Mouse (Mus musculus) heart, embryonic 10.5 days (tissue): Measurements from ENCODE around the gene Anxa11. TPM values are rescaled to one million over a fixed set of nuclear protein-coding genes. Genes with fewer than 3 reads are reported as not detected.

ENCODE experiments used
- DNase-seq: peaks from one replicate; pipeline ENCODE4 v3.0.0-alpha.2; 2017; ENCODE audit warnings: low spot score
- H3K27ac ChIP-seq: fragments of 300-500 bp; sonication (generic); 2 replicates; pipeline ENCODE4 v1.5.1; 2016; ENCODE audit warnings: mild to moderate bottlenecking
- H3K27me3 ChIP-seq: fragments of 300-500 bp; sonication (generic); 2 replicates; pipeline ENCODE4 v1.6.1; 2016; ENCODE audit warnings: mild to moderate bottlenecking; ENCODE audit not compliant: poor library complexity, insufficient read depth, severe bottlenecking
- H3K36me3 ChIP-seq: fragments of 300-500 bp; sonication (generic); 2 replicates; pipeline ENCODE4 v1.6.1; 2016; ENCODE audit warnings: mild to moderate bottlenecking, moderate library complexity
- H3K4me1 ChIP-seq: fragments of 300-500 bp; sonication (generic); 2 replicates; pipeline ENCODE4 v1.6.1; 2016; ENCODE audit warnings: mild to moderate bottlenecking
- H3K4me3 ChIP-seq: fragments of 300-500 bp; sonication (generic); 2 replicates; pipeline ENCODE4 v1.5.1; 2016; ENCODE audit warnings: mild to moderate bottlenecking, moderate library complexity
- H3K9me3 ChIP-seq: fragments of 300-500 bp; sonication (generic); 2 replicates; pipeline ENCODE4 v1.6.1; 2016; ENCODE audit warnings: mild to moderate bottlenecking, moderate library complexity
- WGBS: fragments of 180-500 bp; shearing (Covaris S2); methylation state at CpG from one replicate; pipeline ENCODE4 v1.1.7; 2016; 5-methylcytosine and 5-hydroxymethylcytosine counted together
- polyA plus RNA-seq: library from polyadenylated mRNA; unstranded; fragments of >200 nt; fragmentation: Nextera tagmentation; extraction: Ambion mirVana; gene quantifications from 2 replicates; pipeline ENCODE4 v1.2.1, GENCODE M21; 2016

The Anxa11 gene
- polyA plus RNA-seq, 1 experiment from 2014 or later, result 10.9 TPM

DNA sequence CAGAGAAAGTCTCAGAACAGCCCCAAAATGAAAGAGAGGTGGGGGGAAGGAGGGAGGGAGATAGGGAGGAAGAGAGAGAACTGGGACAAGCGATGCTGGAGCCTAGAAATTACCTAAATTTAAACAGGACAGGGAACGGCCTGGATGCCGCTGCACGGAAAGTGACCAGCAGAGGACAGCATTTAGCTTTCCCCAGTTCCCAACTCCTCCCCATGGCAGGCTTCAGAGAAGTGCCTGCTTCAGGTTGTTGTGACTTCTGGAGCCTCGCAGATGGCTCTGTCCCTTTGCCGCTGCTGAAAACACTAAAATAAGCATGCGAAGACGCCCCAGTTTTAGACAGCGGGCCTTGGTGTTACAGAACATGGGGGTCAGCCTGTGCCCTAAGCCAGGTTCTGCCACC is 25.5 kb upstream of the Anxa11 start:
- Histone ChIP-seq H3K9me3 (no peaks in the 10 kb centered on the region), H3K27me3 (no peaks in the 10 kb centered on the region)

DNA sequence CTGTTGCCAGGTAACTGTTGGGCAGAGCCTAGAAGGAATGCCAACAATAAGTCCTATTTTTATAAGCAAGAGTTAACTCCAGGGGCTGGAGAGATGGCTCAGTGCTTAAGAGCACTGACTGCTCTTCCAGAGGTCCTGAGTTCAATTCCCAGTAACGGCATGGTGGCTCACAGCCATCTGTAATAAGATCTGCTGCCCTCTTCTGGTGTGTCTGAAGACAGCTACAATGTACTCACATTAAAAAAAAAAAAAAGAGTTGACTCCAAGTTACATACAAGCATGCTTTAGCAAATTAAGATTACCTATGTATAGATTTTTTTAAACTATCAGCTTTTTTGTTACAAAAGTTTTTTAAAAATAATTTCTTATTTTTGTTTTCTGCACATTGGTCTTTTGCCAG is 19.4 kb upstream of the Anxa11 start:
- Histone ChIP-seq H3K27ac (no peak overlapping the region), H3K36me3 (no peaks in the 10 kb centered on the region), H3K9me3 (no peaks in the 10 kb centered on the region), H3K27me3 (peaks cover 8% of the 10 kb centered on the region; the same call in 1 of the 2 replicates), H3K4me1 (peaks cover 9% of the 10 kb centered on the region; the same call in 1 of the 2 replicates), H3K4me3 (no peak overlapping the region)
- 90% methylated on average over 1 of the region's 1 CpGs for WGBS
- no peak for DNase-seq

More for the DNA sequence above, 25.5 kb upstream of the Anxa11 start:
- H3K36me3 ChIP-seq, result no peaks in the 10 kb centered on the region
- peak; percentile 81 for DNase-seq
- H3K27ac ChIP-seq, result no peak overlapping the region
- peaks cover 5% of the 10 kb centered on the region; the same call in 1 of the 2 replicates for H3K4me1 ChIP-seq
- 6% methylated on average over 9 of the region's 9 CpGs for WGBS
- no peak overlapping the region for H3K4me3 ChIP-seq

DNA sequence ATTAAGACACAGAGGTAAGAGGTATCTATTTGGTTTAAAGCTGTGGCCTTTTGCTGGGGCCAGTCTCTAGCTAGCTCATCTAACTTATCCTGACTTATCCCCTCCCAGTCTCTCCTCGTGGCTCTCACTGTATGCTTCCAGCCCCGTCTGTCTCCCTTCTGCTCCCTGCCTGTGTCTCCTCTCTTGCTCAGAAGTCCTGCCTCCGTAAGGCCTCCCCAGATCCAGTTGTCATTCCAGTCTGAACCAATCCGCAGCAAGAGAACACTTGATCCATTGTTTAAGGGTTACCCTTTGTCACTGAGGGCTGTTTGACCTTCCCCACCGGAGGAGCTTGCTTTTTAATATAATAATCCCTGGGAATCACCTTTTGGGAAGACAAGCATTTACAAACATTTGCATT is 17.0 kb upstream of the Anxa11 start:
- Histone ChIP-seq H3K36me3 (no peaks in the 10 kb centered on the region), H3K9me3 (no peaks in the 10 kb centered on the region), H3K27ac (no peak overlapping the region), H3K27me3 (peaks cover 8% of the 10 kb centered on the region; the same call in 1 of the 2 replicates), H3K4me1 (peaks cover 9% of the 10 kb centered on the region; the same call in 1 of the 2 replicates), H3K4me3 (no peak overlapping the region)
- no peak for DNase-seq
- 47% methylated on average over 5 of the region's 5 CpGs for WGBS

DNA sequence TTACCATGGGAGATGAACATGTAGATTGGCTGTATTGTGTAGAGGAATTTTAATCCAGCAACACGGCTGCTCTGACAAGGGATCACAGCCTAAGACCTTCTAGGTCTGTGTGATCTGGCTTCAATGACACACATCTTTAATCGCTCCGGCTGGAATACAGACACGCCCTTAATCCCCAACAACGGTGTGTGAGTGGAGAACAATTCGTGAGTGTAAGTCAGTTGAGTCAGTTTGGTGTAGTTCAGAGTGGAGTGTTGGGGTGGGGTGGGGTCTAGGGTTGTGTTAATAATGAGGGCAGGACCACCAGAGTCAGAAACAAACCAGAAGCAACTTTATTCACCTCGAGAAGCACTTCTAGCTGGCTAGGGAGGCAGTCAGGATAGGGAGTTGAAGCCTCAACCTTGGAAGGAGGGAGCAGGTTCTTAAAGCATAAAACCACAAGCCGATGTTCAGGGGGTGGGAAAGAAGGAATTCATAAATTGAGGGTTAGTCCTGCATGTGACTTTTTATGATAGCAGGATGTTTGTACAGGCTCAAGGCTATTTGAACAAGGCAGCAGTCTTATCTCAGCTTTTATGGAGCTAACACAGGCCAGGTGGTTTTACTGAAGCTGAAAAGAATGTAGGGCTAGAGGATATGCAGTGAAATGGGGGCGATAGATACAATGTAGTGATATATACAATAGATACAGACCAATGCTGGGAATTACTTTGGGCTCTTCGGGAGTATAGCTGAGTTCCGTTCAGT is 15.9 kb upstream of the Anxa11 start:
- H3K4me3 ChIP-seq, result no peak overlapping the region
- H3K36me3 ChIP-seq, result no peaks in the 10 kb centered on the region
- 86% methylated on average over 11 of the region's 11 CpGs for WGBS
- H3K27me3 ChIP-seq, result peaks cover 8% of the 10 kb centered on the region; the same call in 1 of the 2 replicates
- peaks cover 9% of the 10 kb centered on the region; the same call in 1 of the 2 replicates for H3K4me1 ChIP-seq
- H3K9me3 ChIP-seq, result no peaks in the 10 kb centered on the region
- DNase-seq, result no peak
- no peak overlapping the region for H3K27ac ChIP-seq

DNA sequence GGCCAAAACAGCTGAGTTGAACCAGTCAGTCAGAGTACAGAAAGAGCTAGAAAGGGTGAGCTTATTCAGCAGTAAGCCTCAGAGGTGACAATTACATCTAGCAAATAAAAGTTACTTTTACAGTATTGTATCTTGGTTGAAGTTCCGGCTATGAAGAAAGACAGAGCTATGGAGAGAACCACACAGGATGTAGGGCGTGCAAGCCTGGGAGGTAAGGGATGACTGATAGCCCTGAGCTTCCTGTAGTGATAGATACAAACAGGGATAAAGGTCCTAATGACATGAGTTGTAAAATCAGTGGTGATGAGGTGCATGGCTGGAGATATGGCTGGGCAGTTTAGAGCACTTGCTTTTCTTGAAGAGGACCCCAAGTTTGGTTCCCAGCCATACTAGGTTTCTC is 15.1 kb upstream of the Anxa11 start:
- Histone ChIP-seq H3K27ac (no peak overlapping the region), H3K4me3 (no peak overlapping the region), H3K27me3 (peaks cover 8% of the 10 kb centered on the region; the same call in 1 of the 2 replicates), H3K9me3 (no peaks in the 10 kb centered on the region), H3K4me1 (peaks cover 9% of the 10 kb centered on the region; the same call in 1 of the 2 replicates), H3K36me3 (no peaks in the 10 kb centered on the region)
- 80% methylated on average over 2 of the region's 2 CpGs for WGBS
- DNase-seq, result no peak

DNA sequence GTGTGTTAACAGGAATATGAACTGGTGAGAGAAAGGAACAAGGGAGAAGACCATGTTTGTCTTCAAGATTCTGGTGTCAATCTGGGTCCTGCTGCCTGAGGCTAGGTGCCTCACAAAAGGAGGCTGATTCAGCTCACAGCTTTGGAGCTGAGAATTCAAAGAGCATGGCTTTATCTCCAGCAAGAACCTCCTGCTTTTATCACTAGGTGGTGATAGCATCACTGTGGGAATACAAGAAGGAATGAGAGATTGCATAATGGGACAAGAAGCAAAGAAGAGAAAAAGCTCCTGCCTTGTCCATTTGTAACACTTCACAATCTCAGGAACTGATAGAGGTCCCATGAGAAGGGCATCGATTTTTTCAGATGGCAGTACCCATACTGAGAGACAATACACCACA is 10.6 kb upstream of the Anxa11 start:
- DNase-seq, result no peak
- Histone ChIP-seq H3K27ac (no peak overlapping the region), H3K4me3 (no peak overlapping the region), H3K36me3 (no peaks in the 10 kb centered on the region), H3K4me1 (peaks cover 6% of the 10 kb centered on the region; the same call in 1 of the 2 replicates), H3K9me3 (no peaks in the 10 kb centered on the region), H3K27me3 (no peaks in the 10 kb centered on the region)
- WGBS, result 26% methylated on average over 1 of the region's 1 CpGs

DNA sequence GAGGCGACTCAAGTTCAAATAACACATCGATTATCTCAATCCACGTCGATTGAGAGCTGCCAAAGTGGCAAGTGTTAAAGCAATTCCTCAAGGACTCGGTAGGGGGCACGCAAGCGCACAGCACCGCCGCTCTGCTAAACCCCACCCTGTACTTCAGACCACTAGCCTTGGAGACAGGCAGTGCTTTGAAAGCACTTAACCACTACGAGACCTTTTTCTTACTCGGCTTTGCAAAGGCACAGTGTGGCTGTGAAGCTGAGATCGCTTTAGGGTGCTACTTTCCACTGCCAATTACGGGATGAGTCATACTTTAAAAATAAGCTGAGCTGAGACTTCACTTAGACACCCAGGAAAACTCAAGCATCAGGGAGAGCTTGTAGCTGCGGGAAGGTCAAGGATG is 9.7 kb upstream of the Anxa11 start:
- no peaks in the 10 kb centered on the region for H3K36me3 ChIP-seq
- WGBS, result 8% methylated on average over 14 of the region's 14 CpGs
- H3K27ac ChIP-seq, result no peak overlapping the region
- no peak overlapping the region for H3K4me3 ChIP-seq
- H3K4me1 ChIP-seq, result peaks cover 6% of the 10 kb centered on the region; the same call in 1 of the 2 replicates
- H3K9me3 ChIP-seq, result no peaks in the 10 kb centered on the region
- DNase-seq, result peak; percentile 86
- H3K27me3 ChIP-seq, result no peaks in the 10 kb centered on the region

DNA sequence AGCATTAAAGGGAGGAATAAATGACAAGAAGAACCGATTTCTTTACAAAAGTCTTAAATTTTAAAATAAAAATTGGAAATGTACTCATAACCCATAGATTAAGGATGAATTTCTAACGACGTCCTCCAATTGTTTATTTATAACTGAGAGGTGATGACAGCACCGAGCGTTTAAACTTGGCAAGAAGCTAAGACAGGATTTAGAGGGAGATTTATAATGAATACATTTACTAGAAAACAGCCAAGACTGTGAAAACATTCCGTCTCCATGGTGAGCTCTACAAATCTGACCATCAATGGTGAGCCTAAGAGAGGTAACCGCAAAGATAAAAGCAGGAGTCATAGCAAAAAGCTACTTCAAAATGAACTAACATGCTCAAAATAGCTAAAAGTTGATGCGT is 3.5 kb upstream of the Anxa11 start:
- Histone ChIP-seq H3K36me3 (no peaks in the 10 kb centered on the region), H3K4me3 (no peak overlapping the region), H3K27ac (no peak overlapping the region), H3K9me3 (no peaks in the 10 kb centered on the region), H3K4me1 (peaks cover 14% of the 10 kb centered on the region), H3K27me3 (peaks cover 19% of the 10 kb centered on the region)
- no peak for DNase-seq
- WGBS, result 80% methylated on average over 8 of the region's 8 CpGs

DNA sequence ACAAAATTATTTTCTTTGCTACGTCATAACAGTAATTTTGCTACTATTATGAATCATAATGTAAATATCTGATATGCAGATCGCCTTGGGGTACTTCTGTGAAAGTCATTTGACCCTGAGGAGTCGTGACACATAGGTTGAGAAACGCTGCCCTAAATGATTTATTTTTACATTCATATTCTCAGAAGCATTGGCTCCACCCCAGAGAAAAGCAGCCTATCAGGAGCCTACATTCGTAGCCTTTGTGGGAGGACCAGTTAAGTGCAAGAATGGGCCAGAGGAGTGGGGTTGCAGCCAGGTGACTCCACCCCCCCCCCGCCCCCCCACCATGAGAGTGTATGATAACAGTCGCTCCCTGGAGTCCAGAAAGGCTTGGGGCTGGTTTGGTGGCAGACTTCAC is 2.2 kb upstream of the Anxa11 start:
- H3K27me3 ChIP-seq, result peaks cover 32% of the 10 kb centered on the region
- no peak for DNase-seq
- H3K27ac ChIP-seq, result no peak overlapping the region
- peaks cover 14% of the 10 kb centered on the region for H3K4me1 ChIP-seq
- no peak overlapping the region for H3K4me3 ChIP-seq
- H3K36me3 ChIP-seq, result no peaks in the 10 kb centered on the region
- WGBS, result 71% methylated on average over 7 of the region's 7 CpGs
- H3K9me3 ChIP-seq, result no peaks in the 10 kb centered on the region

DNA sequence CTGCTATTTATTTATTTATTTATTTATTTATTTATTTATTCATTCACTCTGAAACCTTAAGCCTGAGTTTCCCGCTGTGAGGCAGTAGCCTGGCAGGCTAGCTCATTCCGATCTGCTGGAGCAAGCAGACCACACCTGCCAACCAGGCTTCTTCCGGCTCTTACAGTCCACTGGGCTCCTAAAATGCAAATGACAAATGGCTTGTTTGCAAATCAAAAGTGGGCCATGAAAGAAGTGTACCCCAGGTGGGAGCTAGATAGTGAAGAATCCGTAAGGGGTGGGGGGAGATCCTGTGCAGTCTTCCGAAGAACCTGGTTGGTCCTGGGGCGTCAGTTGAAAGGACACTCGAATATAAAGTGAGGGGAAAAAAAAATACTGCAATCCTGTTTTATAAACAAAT is 995 bp upstream of the Anxa11 start:
- DNase-seq, result no peak
- peaks cover 34% of the 10 kb centered on the region for H3K27me3 ChIP-seq
- no peaks in the 10 kb centered on the region for H3K36me3 ChIP-seq
- H3K27ac ChIP-seq, result no peak overlapping the region
- no peak overlapping the region for H3K4me3 ChIP-seq
- peaks cover 14% of the 10 kb centered on the region for H3K4me1 ChIP-seq
- H3K9me3 ChIP-seq, result no peaks in the 10 kb centered on the region
- 12% methylated on average over 7 of the region's 7 CpGs for WGBS

DNA sequence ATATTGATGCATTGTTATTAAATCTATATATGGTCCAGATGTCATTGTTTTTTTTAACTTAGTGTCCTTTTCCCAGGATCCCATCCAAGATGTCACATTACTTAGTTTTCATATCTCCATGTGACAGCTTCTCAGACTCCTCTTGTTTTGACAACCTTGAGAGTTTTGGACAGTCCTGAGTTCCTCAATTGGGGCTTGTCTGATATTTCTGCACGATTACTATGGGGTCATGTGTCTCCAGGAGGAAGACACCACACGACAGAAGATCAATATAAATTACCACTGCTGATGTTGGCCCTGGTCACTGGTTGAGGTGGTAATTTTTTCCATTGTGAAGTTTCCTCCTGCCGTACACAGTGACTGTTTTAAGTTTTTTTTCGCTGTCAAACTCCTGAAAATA is 377 bp upstream of the Anxa11 start:
- H3K36me3 ChIP-seq, result no peaks in the 10 kb centered on the region
- H3K4me3 ChIP-seq, result peak overlapping the region; percentile 76
- no peak for DNase-seq
- peaks cover 34% of the 10 kb centered on the region for H3K27me3 ChIP-seq
- H3K9me3 ChIP-seq, result no peaks in the 10 kb centered on the region
- H3K27ac ChIP-seq, result no peak overlapping the region
- peaks cover 17% of the 10 kb centered on the region for H3K4me1 ChIP-seq
- 3% methylated on average over 4 of the region's 4 CpGs for WGBS

DNA sequence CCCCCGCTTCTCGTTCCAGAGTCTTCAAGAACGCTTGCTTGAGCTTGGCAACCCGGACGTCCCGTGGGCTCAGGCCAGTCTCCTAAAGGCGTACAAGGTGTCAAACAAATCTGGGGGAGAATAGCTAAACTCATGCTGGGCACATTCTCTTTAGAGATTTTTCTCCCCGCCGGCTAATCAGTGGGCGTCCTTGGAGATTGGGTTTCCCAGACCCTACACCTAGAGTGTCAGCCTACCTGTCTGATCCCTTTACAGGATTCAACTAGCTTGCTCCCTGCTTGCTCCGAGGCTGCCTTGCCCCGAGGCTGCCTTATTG is 690 bp downstream of the Anxa11 start:
- H3K27ac ChIP-seq, result peak overlapping the region; percentile 85

DNA sequence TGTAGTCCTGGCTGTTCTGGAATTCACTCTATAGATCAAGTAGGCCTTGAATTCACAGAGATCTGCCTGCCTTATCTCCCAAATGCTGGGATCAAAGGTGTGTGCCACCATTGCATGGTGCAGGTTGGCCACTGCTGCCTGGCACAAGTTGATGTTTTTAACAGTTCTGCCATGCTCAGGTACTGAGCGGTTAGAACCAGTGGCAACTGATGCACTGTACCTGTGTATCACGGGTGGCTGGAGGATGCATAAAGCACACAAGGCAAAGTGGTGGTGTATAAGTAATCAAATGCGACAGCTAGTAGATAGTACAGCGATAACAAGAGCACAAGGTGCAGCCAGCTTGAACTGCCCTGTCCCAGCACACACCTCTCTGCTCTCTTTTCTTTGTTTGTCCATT is 2.4 kb downstream of the Anxa11 start:
- Histone ChIP-seq H3K4me1 (peaks cover 34% of the 10 kb centered on the region), H3K36me3 (no peaks in the 10 kb centered on the region), H3K27me3 (peaks cover 34% of the 10 kb centered on the region), H3K27ac (no peak overlapping the region), H3K4me3 (no peak overlapping the region), H3K9me3 (no peaks in the 10 kb centered on the region)
- no peak for DNase-seq
- WGBS, result 84% methylated on average over 4 of the region's 4 CpGs

More for the DNA sequence above, 690 bp downstream of the Anxa11 start:
- H3K9me3 ChIP-seq, result no peaks in the 10 kb centered on the region
- no peaks in the 10 kb centered on the region for H3K36me3 ChIP-seq
- peak overlapping the region; percentile 76 for H3K4me3 ChIP-seq
- peaks cover 28% of the 10 kb centered on the region for H3K4me1 ChIP-seq
- 1% methylated on average over 12 of the region's 12 CpGs for WGBS
- no peak for DNase-seq
- H3K27me3 ChIP-seq, result peaks cover 34% of the 10 kb centered on the region
